Mouse (Mus musculus) left cerebral cortex, postnatal 14 days (tissue): ENCODE data around the gene Ear14. TPM values are rescaled to one million over a fixed set of nuclear protein-coding genes. Genes with fewer than 3 reads are reported as not detected.
A peak's percentile ranks its signal among the peaks of the same experiment; 100 is the strongest.
"Not testable (repeated sequence)": the region's sequence is repeated elsewhere in the genome, so short reads cannot be mapped to it uniquely, and the experiment has no call there.

Source experiments
- DNase-seq, 2 experiments: peaks; one replicate each; pipeline ENCODE4 v3.0.0; 2021 to 2022; ENCODE audit warnings: low spot score in 2 of 2, mixed read lengths in 1 of 2
- intact Hi-C: fragments of 180-260 bp; cut with DNase I; formaldehyde crosslinking; loops from one replicate; pipeline ENCODE4 v1.15.1; 2025
- total RNA-seq, 2 experiments: library from RNA; stranded (reverse); gene quantifications; 2 replicates each; pipeline ENCODE4 v1.2.3; 2021

The Ear14 gene
- total RNA-seq, 2 experiments from 2014 or later: not detected

DNA sequence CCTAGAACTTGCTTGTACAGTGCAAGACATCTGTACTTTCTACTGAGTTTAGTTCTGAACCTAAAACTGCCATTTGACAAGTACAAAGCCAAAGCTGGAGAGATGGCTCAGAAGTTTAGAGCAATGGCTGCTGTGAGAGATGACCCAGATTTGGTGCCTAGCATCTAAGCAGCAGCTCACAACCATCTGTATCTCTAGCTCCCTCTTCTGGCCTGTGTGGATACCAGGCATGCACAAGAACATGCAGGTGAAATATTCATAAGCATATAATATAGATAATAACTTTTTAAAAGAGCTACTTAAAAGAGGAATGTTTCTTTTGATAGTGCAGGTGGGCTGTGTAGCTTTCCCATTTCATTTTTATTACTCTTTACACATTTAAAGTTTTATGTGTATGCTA lies 37.7 kb downstream of the Ear14 start:
- DNase-seq: peak; percentile 52 to 63
- intact Hi-C loops: loop anchor here (1.0 to 5.0 kb wide), 2 partner anchors 65 to 139 kb away; no protein-coding TSS in a partner anchor

DNA sequence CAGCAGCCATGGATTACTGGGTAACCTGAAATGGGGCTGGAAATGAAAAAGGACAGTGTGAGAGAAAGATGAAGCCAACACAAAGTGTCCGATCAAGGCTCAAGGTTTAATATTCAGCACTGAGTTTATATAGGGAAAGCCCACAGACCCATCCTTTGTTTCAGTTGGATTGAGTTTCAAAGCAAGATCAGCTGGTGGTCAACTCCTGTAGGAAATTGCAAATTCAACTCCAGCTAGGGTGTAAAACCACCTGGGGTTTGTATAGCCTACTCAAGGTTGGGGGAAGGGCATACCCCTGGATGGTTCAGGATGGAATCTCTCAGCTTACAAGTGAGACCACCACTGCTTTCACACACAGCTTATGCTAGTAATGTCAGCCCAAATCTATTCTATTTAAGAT lies 44.5 kb downstream of the Ear14 start:
- intact Hi-C loops: no loop called here
- DNase-seq: no peak

DNA sequence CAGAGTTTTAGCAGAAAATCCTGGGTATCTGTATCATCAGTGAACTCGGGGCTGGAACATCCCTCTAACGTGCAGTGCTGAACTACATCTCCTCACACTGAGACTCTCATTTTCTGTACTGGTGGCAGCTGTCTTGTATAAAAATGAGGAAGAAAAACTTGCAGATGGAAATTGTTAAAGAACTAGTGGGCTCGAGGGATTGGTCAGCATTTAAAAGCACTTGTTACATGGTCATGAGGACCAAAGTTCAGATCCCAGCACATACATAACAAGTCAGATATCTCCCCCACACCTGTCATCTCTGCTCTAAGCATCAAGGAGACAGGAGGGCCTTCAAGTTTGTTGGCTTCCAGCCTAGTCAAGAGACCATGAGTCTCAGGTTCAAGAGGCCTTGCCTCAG lies 47.2 kb downstream of the Ear14 start:
- DNase-seq: no peak
- intact Hi-C loops: loop anchor here (5.0 kb wide), 1 partner anchor 507 kb away; no protein-coding TSS in a partner anchor

DNA sequence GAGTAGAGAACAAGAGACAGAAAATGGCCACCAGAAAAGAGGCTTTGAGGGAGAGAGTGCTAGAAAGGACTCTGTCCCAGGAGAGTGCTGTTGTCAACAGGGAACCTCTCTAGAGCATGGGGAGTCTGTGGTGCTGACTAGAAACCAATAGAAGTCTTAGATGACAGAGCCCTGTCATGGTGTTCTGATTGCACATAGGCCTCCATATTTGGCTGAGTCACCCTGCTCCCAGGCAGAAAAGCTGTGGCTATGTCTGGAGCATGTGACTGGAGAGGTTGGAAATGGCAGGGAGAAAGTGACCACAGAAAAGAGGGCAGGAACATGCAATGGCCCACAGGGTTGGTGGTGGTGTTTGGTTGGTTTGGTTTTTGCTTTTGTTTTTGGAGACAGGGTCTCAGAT lies 49.0 kb downstream of the Ear14 start:
- DNase-seq: not testable (repeated sequence)
- intact Hi-C loops: loop anchor here (5.0 kb wide), 1 partner anchor 505 kb away; no protein-coding TSS in a partner anchor

DNA sequence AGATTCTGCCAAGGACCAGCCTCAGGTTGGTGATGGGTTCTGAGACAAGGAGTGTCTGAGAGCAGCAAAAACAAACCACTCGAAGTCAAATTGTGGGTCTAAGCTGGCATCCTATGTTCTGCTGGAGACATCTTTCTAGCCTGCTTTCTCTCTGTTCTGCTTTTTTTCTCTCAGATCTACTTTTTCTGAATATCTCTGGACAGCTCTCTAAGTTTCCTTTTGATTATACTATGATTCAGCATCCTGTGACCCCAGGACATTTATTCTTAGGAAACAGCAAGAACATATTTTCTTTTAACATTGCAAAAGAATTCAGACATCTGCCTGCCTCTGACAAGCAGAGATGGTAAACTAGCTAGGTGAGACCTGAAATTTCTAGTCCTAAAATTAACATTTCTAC lies 50.4 kb downstream of the Ear14 start:
- intact Hi-C loops: loop anchor here (5.0 kb wide), 1 partner anchor 504 kb away; no protein-coding TSS in a partner anchor
- no peak for DNase-seq

Other genes with a start within 250 kb of the Ear14 start
- 1 to 10 TPM in 1 of 2 experiments, under 1 TPM in 1; 0.68 to 1.5 TPM for gene Pnp2, start 247.4 kb upstream of the Ear14 start, total RNA-seq
- gene Rnase10, start 195.6 kb upstream of the Ear14 start, total RNA-seq: under 1 TPM in 1 of 2 experiments, not detected in 1; 0.30 TPM
- gene Rnase9, start 161.5 kb upstream of the Ear14 start, total RNA-seq: not detected
- not detected for gene Rnase11, start 153.2 kb upstream of the Ear14 start, total RNA-seq
- gene Rnase12, start 145.7 kb upstream of the Ear14 start, total RNA-seq: not detected
- not detected for gene Olfr750, start 129.0 kb upstream of the Ear14 start, total RNA-seq
- gene Rnase4, start 112.3 kb upstream of the Ear14 start, total RNA-seq: 10 to 100 TPM; 19.0 to 20.1 TPM
- gene Ang, start 112.2 kb upstream of the Ear14 start, total RNA-seq: 1 to 10 TPM; 2.9 to 4.1 TPM
- not detected for gene Eddm3b, start 89.0 kb upstream of the Ear14 start, total RNA-seq
- not detected for gene Rnase6, start 79.5 kb upstream of the Ear14 start, total RNA-seq
- under 1 TPM in 1 of 2 experiments, not detected in 1; 0.48 TPM for gene Rnase1, start 56.6 kb upstream of the Ear14 start, total RNA-seq
- not detected for gene Rnase2b, start 41.1 kb upstream of the Ear14 start, total RNA-seq
- not detected for gene Ang2, start 4.2 kb upstream of the Ear14 start, total RNA-seq
- not detected for gene Rnase2a, start 52.7 kb downstream of the Ear14 start, total RNA-seq
- gene Gm7247, start 158.4 kb downstream of the Ear14 start, total RNA-seq: not detected
- not detected for gene Vmn2r88, start 207.4 kb downstream of the Ear14 start, total RNA-seq
- gene Vmn2r89, start 248.5 kb downstream of the Ear14 start, total RNA-seq: not detected